Mouse (Mus musculus): ENCODE results near the gene Pif1.

- TF ChIP-seq CTCF (IDR thresholded peaks at IDR 0.05; ENCODE audit: low read depth) = no peak
- no peak for TF ChIP-seq EP300 (IDR thresholded peaks at IDR 0.05; ENCODE audit: low read depth)
These were observed 42.2 kb downstream of the Pif1 start, which contains the start of gene Rbpms2 for GRCm38 (mm10) chr9:65629025-65629766.
